Mouse (Mus musculus): ENCODE data around the gene Arntl2. TPM values are rescaled to one million over a fixed set of nuclear protein-coding genes. Genes with fewer than 3 reads are reported as not detected.

The Arntl2 gene
- polyA plus RNA-seq, 1 experiment from 2014 or later, result 2.4 TPM

DNA sequence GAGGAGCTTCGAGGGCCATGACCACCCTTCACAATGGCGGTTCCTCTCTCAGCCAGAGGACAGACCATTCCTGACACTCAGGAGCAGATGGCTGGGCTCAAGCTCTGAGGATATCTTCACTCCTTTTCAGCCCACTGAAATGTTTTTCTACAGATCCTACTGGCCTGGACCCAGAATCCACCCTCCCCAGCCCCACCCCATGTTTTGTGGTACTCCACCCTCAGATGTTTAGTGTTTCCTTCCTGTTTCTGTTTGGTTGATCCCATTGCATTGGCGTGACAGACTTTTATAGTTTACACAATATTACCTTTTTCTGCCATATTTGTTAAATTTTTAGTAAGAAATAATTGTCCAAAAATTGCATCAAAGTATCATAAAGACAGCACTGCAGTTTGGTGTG is 38.5 kb downstream of the Arntl2 start:
- Histone ChIP-seq H3K4me3 (no peak overlapping the region), H3K9ac (replicated peaks) (no peak overlapping the region), H3K4me2 (replicated peaks) (no peak overlapping the region), H3K36me3 (no peaks in the 10 kb centered on the region), H3K4me1 (no peaks in the 10 kb centered on the region), H3K27me3 (no peaks in the 10 kb centered on the region), H3K27ac (replicated peaks) (no peak overlapping the region), H3K9me3 (no peaks in the 10 kb centered on the region)
- ATAC-seq (ENCODE audit: low FRiP score, low read depth), result no peak
- 85% methylated on average over 3 of the region's 3 CpGs for WGBS

DNA sequence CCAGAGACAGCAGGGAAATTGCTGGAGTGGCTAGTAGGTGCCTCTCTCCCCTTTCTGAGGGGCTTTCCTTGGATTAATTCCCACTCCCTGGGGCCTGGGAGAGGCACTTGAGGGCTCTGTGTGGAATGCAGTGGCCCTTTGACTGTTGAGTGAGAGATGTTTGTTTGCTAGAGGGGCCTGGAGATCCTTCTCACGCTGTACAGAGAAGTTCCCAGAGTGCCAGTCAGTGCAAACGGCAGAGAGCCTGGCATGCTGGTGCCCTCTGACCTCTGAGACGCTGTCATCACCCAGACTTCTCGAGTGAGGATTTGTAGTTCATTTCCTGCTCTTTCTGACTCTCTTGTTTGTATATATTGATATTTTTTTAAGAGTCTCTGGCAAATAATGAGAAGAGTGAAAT is 39.9 kb downstream of the Arntl2 start:
- no peak for ATAC-seq (ENCODE audit: low FRiP score, low read depth)
- WGBS, result 35% methylated on average over 4 of the region's 4 CpGs
- H3K27ac ChIP-seq (replicated peaks), result no peak overlapping the region

DNA sequence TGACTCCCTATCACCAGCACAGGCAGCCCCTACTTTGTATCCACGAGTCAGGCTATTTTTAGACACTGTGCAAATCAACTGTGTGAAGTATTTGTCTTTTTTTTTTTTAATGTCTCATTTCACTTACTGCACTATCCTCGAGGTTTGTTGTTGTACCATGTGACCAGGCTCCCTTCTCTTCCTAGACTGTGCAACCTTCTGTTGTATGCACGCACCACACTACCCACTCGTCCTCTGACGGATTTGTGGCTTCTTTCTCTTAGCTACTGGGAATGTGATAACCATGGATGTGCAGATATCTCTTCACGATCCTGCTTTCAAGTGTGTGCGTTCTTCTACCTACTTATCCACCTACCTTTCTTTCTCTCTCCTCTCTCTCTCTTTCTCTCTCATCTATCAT is 41.5 kb downstream of the Arntl2 start:
- ATAC-seq (ENCODE audit: low FRiP score, low read depth), result no peak
- no peak overlapping the region for H3K4me2 ChIP-seq (replicated peaks)
- H3K9ac ChIP-seq (replicated peaks), result no peak overlapping the region
- H3K27me3 ChIP-seq, result no peaks in the 10 kb centered on the region
- H3K36me3 ChIP-seq, result no peaks in the 10 kb centered on the region
- no peak overlapping the region for H3K27ac ChIP-seq (replicated peaks)
- H3K9me3 ChIP-seq, result no peaks in the 10 kb centered on the region
- WGBS, result 91% methylated on average over 7 of the region's 7 CpGs
- H3K4me3 ChIP-seq, result no peak overlapping the region
- H3K4me1 ChIP-seq, result no peaks in the 10 kb centered on the region

More for the DNA sequence above, 39.9 kb downstream of the Arntl2 start:
- H3K9ac ChIP-seq (replicated peaks), result no peak overlapping the region
- no peaks in the 10 kb centered on the region for H3K36me3 ChIP-seq
- no peaks in the 10 kb centered on the region for H3K27me3 ChIP-seq
- H3K4me1 ChIP-seq, result no peaks in the 10 kb centered on the region
- H3K4me2 ChIP-seq (replicated peaks), result no peak overlapping the region
- H3K4me3 ChIP-seq, result no peak overlapping the region
- no peaks in the 10 kb centered on the region for H3K9me3 ChIP-seq

DNA sequence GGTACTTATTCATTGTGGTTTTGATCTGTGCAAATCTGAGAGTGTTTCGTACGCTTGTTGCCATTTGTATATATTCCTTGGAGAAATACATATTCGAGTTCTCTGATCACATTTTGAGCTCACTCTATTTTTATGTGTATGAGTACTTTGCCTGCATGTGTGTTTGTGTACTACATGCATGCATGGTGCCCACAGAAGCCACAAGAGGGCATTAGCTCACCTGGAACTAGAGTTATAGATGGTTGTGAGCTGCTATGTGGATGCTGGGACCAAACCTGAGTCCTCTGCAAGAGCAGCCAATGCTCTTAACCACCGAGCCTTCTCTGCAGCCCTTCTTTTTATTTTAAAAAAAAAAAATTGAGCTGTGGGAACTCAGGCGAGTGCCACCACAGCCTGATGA is 42.5 kb downstream of the Arntl2 start:
- H3K9me3 ChIP-seq, result no peaks in the 10 kb centered on the region
- H3K4me3 ChIP-seq, result no peak overlapping the region
- H3K27me3 ChIP-seq, result no peaks in the 10 kb centered on the region
- no peak overlapping the region for H3K27ac ChIP-seq (replicated peaks)
- no peak overlapping the region for H3K9ac ChIP-seq (replicated peaks)
- 91% methylated on average over 5 of the region's 5 CpGs for WGBS
- H3K36me3 ChIP-seq, result no peaks in the 10 kb centered on the region
- no peak overlapping the region for H3K4me2 ChIP-seq (replicated peaks)
- ATAC-seq (ENCODE audit: low FRiP score, low read depth), result no peak
- H3K4me1 ChIP-seq, result no peaks in the 10 kb centered on the region

DNA sequence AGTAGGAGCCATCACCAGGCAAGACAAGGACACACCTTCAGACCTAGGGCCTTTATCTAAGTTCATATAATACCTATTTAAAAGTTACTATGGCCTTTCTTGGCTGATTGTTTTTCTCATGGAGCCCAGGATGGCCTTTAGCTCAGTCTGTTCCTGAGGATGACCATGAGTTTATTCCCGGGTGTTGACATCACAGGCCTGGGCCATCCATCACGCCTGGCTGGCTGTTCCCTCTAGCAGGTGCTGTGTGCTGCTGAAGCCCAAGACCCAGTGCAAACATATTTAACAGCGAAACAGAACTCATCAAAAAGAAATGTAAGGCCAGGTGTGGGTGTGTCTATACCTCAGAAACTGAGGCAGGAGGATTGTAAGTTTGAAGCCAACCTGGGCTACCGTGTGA is 43.0 kb downstream of the Arntl2 start:
- Histone ChIP-seq H3K9me3 (no peaks in the 10 kb centered on the region), H3K36me3 (no peaks in the 10 kb centered on the region), H3K4me2 (replicated peaks) (no peak overlapping the region), H3K4me1 (no peaks in the 10 kb centered on the region), H3K9ac (replicated peaks) (no peak overlapping the region), H3K27ac (replicated peaks) (no peak overlapping the region), H3K27me3 (no peaks in the 10 kb centered on the region), H3K4me3 (no peak overlapping the region)
- WGBS, result 91% methylated on average over 4 of the region's 4 CpGs
- no peak for ATAC-seq (ENCODE audit: low FRiP score, low read depth)

DNA sequence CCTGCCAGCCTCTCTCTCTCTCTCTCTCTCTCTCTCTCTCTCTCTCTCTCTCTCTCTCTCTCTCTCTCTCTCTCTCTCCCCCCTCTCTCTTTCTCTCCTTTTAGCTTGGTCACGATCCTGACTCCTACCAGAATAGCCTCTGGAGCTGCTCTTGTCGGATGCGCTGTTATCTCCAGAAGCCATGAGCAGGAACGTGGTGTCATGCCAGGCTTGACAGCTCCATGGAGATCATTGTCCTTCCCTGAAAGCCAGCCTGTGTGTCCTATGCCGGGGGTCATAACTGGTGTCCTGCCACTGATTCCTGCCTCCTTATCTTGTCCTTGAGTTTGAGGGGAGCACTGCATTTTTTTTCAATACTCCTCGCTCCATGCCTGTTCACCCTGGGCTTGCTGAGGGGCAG is 49.0 kb downstream of the Arntl2 start:
- no peaks in the 10 kb centered on the region for H3K9me3 ChIP-seq
- ATAC-seq (ENCODE audit: low FRiP score, low read depth), result no peak
- H3K36me3 ChIP-seq, result no peaks in the 10 kb centered on the region
- H3K4me3 ChIP-seq, result no peak overlapping the region
- 81% methylated on average over 6 of the region's 6 CpGs for WGBS
- no peaks in the 10 kb centered on the region for H3K4me1 ChIP-seq
- no peak overlapping the region for H3K4me2 ChIP-seq (replicated peaks)
- no peak overlapping the region for H3K27ac ChIP-seq (replicated peaks)
- no peak overlapping the region for H3K9ac ChIP-seq (replicated peaks)
- no peaks in the 10 kb centered on the region for H3K27me3 ChIP-seq

DNA sequence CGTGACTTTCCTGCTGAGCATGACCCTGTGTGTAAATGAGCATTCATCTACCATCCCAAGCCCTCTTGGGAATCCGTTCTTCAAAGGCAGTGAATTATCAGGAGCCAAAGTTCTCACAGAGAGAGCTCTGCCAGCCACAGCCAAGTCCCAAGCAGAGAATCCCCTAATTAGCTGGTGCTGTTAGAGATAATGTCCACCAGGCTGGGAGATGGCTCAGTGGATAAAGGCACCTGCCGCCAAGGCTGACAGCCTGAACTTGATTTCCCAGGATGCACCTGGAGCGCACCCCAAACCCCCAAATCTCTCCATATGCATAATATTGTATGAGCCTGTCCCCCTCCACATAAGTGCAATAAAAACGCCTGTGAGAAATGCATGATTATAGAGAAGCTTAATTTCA is 49.5 kb downstream of the Arntl2 start:
- Histone ChIP-seq H3K27ac (replicated peaks) (no peak overlapping the region), H3K9ac (replicated peaks) (no peak overlapping the region), H3K9me3 (no peaks in the 10 kb centered on the region), H3K27me3 (no peaks in the 10 kb centered on the region), H3K4me2 (replicated peaks) (no peak overlapping the region), H3K36me3 (no peaks in the 10 kb centered on the region), H3K4me3 (no peak overlapping the region), H3K4me1 (no peaks in the 10 kb centered on the region)
- ATAC-seq (ENCODE audit: low FRiP score, low read depth), result no peak
- 66% methylated on average over 5 of the region's 5 CpGs for WGBS

DNA sequence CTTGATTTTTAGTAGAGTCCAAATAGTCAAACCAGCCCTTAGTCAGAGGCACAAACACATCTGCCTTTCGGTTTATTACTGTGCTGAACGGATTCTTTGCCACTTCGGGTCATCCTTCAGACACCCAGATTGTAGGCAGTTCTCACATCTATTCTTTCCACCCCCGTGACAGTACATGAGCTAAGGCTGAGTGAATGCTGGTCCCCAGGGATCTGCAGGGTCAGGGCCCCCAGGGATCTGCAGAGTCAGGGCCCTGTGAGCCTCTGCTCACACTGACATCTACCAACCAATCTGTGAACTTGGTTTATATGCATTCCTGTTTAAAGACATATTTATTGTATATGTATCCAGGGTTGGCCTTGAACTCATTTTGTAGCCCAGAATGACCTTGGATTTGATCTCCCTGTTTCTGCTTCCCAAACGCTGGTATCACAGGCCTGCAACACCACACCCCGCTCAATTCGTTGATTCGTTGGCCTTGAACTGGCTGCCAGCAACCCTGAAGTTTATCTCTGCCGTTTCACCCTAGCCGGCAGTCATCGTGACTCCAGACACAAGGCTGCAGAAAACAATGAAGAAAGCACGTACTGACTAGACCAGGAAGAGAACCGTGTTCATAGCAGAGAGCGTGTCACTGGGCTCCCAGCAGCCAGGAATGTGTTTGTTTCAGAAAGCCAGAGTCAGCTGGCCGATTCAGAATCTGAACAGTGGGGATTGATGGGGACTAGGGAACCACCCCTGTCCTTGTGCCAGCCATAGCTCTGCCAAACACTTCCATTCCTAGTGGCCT is 50.3 kb downstream of the Arntl2 start:
- no peak overlapping the region for H3K4me3 ChIP-seq
- WGBS, result 82% methylated on average over 15 of the region's 15 CpGs
- ATAC-seq (ENCODE audit: low FRiP score, low read depth), result no peak
- no peak overlapping the region for H3K27ac ChIP-seq (replicated peaks)
- no peaks in the 10 kb centered on the region for H3K36me3 ChIP-seq
- no peak overlapping the region for H3K4me2 ChIP-seq (replicated peaks)
- no peaks in the 10 kb centered on the region for H3K27me3 ChIP-seq
- H3K9me3 ChIP-seq, result no peaks in the 10 kb centered on the region
- H3K9ac ChIP-seq (replicated peaks), result no peak overlapping the region
- no peaks in the 10 kb centered on the region for H3K4me1 ChIP-seq

DNA sequence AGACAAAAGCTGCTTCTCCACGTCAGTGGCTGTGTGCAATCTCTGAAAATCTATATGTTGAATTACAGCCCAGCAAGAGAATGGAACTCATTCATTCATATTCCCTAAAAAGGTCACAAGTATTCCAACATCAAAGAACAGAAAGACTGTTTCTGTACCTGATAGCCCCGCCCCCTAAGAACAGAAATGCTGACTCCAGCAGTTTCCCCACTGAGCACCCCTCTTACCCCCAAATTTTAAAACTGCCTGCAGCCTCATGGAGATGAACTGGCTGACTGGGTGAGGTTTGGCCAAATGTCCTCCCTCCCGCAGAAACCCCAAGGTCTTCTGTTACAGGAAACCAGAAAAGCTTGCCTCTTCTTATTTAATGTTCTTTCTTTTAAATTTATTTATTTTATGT is 51.5 kb downstream of the Arntl2 start:
- 80% methylated on average over 3 of the region's 3 CpGs for WGBS
- Histone ChIP-seq H3K4me3 (no peak overlapping the region), H3K9ac (replicated peaks) (no peak overlapping the region), H3K27me3 (no peaks in the 10 kb centered on the region), H3K36me3 (no peaks in the 10 kb centered on the region), H3K9me3 (no peaks in the 10 kb centered on the region), H3K4me2 (replicated peaks) (no peak overlapping the region), H3K27ac (replicated peaks) (no peak overlapping the region), H3K4me1 (no peaks in the 10 kb centered on the region)
- no peak for ATAC-seq (ENCODE audit: low FRiP score, low read depth)

DNA sequence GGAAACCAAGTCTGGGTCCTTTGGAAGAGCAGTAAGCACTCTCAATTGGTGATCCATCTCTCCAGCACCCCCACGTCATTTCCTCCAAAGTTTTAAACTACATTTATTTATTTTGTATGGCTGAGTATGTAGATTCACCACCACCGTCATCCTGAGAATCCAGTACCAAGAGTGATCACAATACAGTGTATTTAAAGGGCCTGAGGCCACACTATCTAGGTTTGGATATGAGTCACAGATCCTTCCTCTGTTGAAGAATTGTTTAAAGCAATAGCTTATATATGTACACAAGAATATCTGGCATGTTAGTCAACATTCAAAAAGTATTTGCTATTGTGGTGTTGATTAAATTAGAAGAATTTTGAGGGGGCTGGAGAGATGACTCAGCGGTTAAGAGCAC is 52.4 kb downstream of the Arntl2 start:
- Histone ChIP-seq H3K4me2 (replicated peaks) (no peak overlapping the region), H3K27me3 (no peaks in the 10 kb centered on the region), H3K9ac (replicated peaks) (no peak overlapping the region), H3K9me3 (no peaks in the 10 kb centered on the region), H3K4me1 (no peaks in the 10 kb centered on the region), H3K36me3 (no peaks in the 10 kb centered on the region), H3K27ac (replicated peaks) (no peak overlapping the region), H3K4me3 (no peak overlapping the region)
- WGBS, result 82% methylated on average over 3 of the region's 3 CpGs
- no peak for ATAC-seq (ENCODE audit: low FRiP score, low read depth)

DNA sequence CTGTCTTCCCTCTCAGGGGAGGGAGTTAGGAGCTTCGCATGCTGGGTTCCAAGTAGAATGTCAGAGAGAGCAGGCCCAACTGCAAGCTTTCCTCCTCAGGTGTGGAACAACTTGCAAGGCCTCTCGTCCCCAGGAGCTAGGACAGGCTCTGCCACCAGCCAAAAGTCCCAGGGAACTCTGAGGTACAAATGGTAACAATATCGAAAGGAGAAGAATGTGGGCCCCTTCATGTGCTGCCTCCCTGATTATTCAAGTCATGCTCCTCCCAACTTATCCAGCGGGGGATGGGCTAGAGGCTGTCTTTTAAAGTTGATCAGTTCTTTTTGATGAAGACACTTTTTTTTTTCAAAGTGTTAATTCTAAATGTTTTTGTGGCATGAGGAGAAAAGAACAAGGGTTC is 54.2 kb downstream of the Arntl2 start, which contains the start of gene Smco2:
Gene Smco2 (plus strand): TSS at position 55 of the 400 bp plus-strand sequence.
- ATAC-seq (ENCODE audit: low FRiP score, low read depth), result no peak
- Histone ChIP-seq H3K9me3 (no peaks in the 10 kb centered on the region), H3K36me3 (no peaks in the 10 kb centered on the region), H3K27me3 (no peaks in the 10 kb centered on the region), H3K4me1 (no peaks in the 10 kb centered on the region), H3K4me2 (replicated peaks) (no peak within 1 kb of the TSS), H3K4me3 (no peak within 1 kb of the TSS), H3K27ac (replicated peaks) (no peak within 1 kb of the TSS), H3K9ac (replicated peaks) (no peak within 1 kb of the TSS)
- 69% methylated on average over 4 of the region's 4 CpGs for WGBS

DNA sequence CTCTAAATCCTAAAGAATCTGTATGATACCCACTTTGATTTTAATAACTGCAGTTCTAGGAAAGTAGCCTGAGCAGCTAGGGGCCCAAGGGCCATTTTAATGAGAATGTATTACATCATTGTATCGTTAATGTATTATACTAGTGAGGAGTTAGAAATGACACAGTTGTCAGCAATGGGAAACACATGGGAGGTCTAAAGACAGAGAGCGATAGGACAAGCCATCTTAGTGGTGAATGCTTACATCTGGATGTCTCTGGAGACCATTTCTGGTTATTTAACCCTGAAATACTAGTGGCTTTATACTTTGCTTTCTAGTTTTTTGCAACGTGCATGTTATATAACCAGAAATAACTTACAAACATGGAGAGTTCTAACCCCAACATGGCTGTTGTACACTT is 56.1 kb downstream of the Arntl2 start:
- H3K4me2 ChIP-seq (replicated peaks), result no peak overlapping the region
- 82% methylated on average over 3 of the region's 3 CpGs for WGBS

DNA sequence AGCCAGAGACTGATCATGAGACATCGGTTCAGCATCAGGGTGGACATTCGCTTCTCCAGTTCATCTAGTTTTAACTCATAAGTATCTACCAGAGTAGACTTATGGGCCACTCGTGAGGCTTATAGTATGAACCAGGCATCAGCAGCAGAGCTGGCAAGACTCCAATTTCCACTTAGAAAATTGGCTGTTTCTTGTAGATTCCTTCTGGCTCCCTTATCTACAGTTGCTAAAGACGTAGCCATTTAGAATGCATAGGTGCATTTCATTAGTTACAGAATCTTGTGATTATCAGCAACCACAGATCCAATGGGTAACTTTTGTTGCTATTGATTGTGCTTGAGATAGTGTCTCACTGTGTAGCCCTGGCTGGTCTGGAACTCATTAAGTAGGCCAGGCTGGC is 56.9 kb downstream of the Arntl2 start:
- Histone ChIP-seq H3K27me3 (no peaks in the 10 kb centered on the region; the same call in 1 of the 2 replicates), H3K4me1 (no peaks in the 10 kb centered on the region), H3K9ac (replicated peaks) (no peak overlapping the region), H3K9me3 (no peaks in the 10 kb centered on the region), H3K36me3 (no peaks in the 10 kb centered on the region), H3K4me2 (replicated peaks) (no peak overlapping the region), H3K4me3 (no peak overlapping the region), H3K27ac (replicated peaks) (no peak overlapping the region)
- 93% methylated on average over 4 of the region's 4 CpGs for WGBS
- no peak for ATAC-seq (ENCODE audit: low FRiP score, low read depth)

More for the DNA sequence above, 56.1 kb downstream of the Arntl2 start:
- H3K9ac ChIP-seq (replicated peaks), result no peak overlapping the region
- H3K36me3 ChIP-seq, result no peaks in the 10 kb centered on the region
- H3K27me3 ChIP-seq, result no peaks in the 10 kb centered on the region; the same call in 1 of the 2 replicates
- no peak overlapping the region for H3K4me3 ChIP-seq
- no peak for ATAC-seq (ENCODE audit: low FRiP score, low read depth)
- H3K4me1 ChIP-seq, result no peaks in the 10 kb centered on the region
- no peaks in the 10 kb centered on the region for H3K9me3 ChIP-seq
- no peak overlapping the region for H3K27ac ChIP-seq (replicated peaks)
